Mouse (Mus musculus): ENCODE data around the gene Dnase1. TPM values are rescaled to one million over a fixed set of nuclear protein-coding genes. Genes with fewer than 3 reads are reported as not detected.

The Dnase1 gene
- polyA plus RNA-seq, 1 experiment from 2014 or later: 5.1 TPM

DNA sequence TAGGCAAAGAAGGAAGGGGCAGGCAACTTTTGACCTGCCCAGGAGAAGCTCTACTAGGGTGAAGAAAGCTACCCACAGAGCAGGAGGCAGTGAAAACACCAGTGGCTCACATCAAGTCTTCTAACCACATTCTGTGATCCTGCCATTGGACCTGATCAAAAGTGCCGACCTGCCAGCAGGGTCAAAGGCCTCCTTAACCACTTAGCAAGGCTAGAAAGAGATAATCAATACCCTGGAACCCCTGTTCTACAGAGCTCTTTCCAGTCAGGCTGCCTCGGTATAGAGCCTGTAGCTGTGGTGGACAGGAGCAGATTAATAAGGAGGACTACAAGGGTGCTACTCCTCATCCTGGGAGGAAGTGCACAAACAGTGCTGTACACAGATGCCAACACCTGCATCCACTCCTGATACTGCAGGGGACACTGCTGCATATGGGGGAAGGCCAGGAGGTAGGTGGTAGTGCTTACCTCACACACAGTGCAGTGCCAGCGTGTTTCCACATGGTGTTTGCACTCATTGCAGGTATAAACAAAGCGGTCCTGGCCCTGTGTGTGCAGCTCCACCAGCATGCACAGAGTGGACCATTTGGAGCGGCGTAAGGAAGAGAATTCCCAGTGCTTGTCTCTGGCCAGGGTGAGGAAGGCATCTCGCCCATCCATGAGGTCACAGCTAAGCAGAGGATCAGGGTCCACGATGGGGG is 50.6 kb downstream of the Dnase1 start:
- Histone ChIP-seq H3K36me3 (ENCODE audit: control insufficient read depth, insufficient read depth, low read length) (peaks cover 95% of the 10 kb centered on the region), H3K9ac (ENCODE audit: low read depth, low read length) (no peak overlapping the region), H3K27me3 (replicated peaks; ENCODE audit: control insufficient read depth, insufficient read depth, low read length) (no peaks in the 10 kb centered on the region), H3K4me2 (ENCODE audit: low read depth, low read length) (no peak overlapping the region), H3K4me3 (ENCODE audit: low read depth, low read length) (no peak overlapping the region), H3K27ac (replicated peaks; ENCODE audit: low read depth, low read length) (no peak overlapping the region), H3K4me1 (ENCODE audit: control insufficient read depth, insufficient read depth, low read length) (no peaks in the 10 kb centered on the region), H3K9me3 (ENCODE audit: control insufficient read depth, low read length) (no peaks in the 10 kb centered on the region)
- ATAC-seq (ENCODE audit: low read depth): no peak
- DNase-seq (ENCODE audit: low spot score): no peak
- WGBS: 97% methylated on average over 8 of the region's 8 CpGs

Small RNA genes within 50 kb of the gene (microRNA-seq; reads per million reads assigned to microRNA genes)
- gene Gm23413 (ENCODE audit: borderline number of aligned reads): not detected

Other genes starting within 250 kb of the Dnase1 start
- 0.60 and 0.93 TPM in 2 replicates for gene Olfr15, start 206.1 kb upstream of the Dnase1 start, polyA plus RNA-seq (2014; fragmentation: Nextera tagmentation; extraction: Ambion mirVana)
- gene Zfp174, start 189.7 kb upstream of the Dnase1 start, polyA plus RNA-seq (2014; fragmentation: Nextera tagmentation; extraction: Ambion mirVana): 0.83 and 1.2 TPM in 2 replicates
- 55.4 and 58.2 TPM in 2 replicates for gene Naa60, start 164.6 kb upstream of the Dnase1 start, polyA plus RNA-seq (2014; fragmentation: Nextera tagmentation; extraction: Ambion mirVana)
- 7.2 and 8.1 TPM in 2 replicates for gene Zfp597, start 152.4 kb upstream of the Dnase1 start, polyA plus RNA-seq (2014; fragmentation: Nextera tagmentation; extraction: Ambion mirVana)
- 3.0 and 3.7 TPM in 2 replicates for gene Gm20695, start 152.3 kb upstream of the Dnase1 start, polyA plus RNA-seq (2014; fragmentation: Nextera tagmentation; extraction: Ambion mirVana)
- gene 1700037C18Rik, start 128.3 kb upstream of the Dnase1 start, polyA plus RNA-seq (2014; fragmentation: Nextera tagmentation; extraction: Ambion mirVana): 7.9 and 8.1 TPM in 2 replicates
- gene Cluap1, start 128.1 kb upstream of the Dnase1 start, polyA plus RNA-seq (2014; fragmentation: Nextera tagmentation; extraction: Ambion mirVana): 32.0 and 32.2 TPM in 2 replicates
- gene Nlrc3, start 60.3 kb upstream of the Dnase1 start, polyA plus RNA-seq (2014; fragmentation: Nextera tagmentation; extraction: Ambion mirVana): 0.67 and 1.1 TPM in 2 replicates
- gene Slx4, start 33.2 kb upstream of the Dnase1 start, polyA plus RNA-seq (2014; fragmentation: Nextera tagmentation; extraction: Ambion mirVana): 23.0 and 23.1 TPM in 2 replicates
- gene Trap1, start 40.9 kb downstream of the Dnase1 start, polyA plus RNA-seq (2014; fragmentation: Nextera tagmentation; extraction: Ambion mirVana): 86.0 and 91.1 TPM in 2 replicates
- gene Crebbp, start 177.1 kb downstream of the Dnase1 start, polyA plus RNA-seq (2014; fragmentation: Nextera tagmentation; extraction: Ambion mirVana): 41.6 and 43.0 TPM in 2 replicates